7 mouse cellular contexts compared by ENCODE assay signal in genomic region chr7:126760391-126760802, GRCm38 (mm10). TPM values are rescaled to one million over a fixed set of nuclear protein-coding genes. Genes with fewer than 3 reads are reported as not detected.
DNase-seq lines count a peak whose midpoint lies in the region; ATAC-seq and TF ChIP-seq lines count a peak whose summit lies in the region.

No protein-coding gene starts in this region.

- H3K4me3 ChIP-seq in forebrain, embryonic 15.5 days = peak overlapping the region; percentile 91
- H3K4me3 ChIP-seq in hindbrain, embryonic 11.5 days (ENCODE audit: low read depth, low read length) = peak overlapping the region; percentile 70
- H3K4me3 ChIP-seq in limb, embryonic 14.5 days (replicated peaks; ENCODE audit: low read length) = peak overlapping the region; percentile 77
- peak overlapping the region; percentile 78 for H3K4me3 ChIP-seq in neural tube, embryonic 12.5 days

- DNase-seq in R1 (ENCODE audit: low read depth, low spot score) = peak; percentile 62
- peak; percentile 70 for DNase-seq in cerebellum, adult 11 months
- peak; percentile 28 for DNase-seq in hindbrain, embryonic 11.5 days (ENCODE audit: low spot score)
- DNase-seq in limb, embryonic 14.5 days (ENCODE audit: low spot score) = peak; percentile 56
- DNase-seq in frontal cortex, adult 2 months (ENCODE audit: extremely low spot score in 1 of 2, low spot score in 1 of 2) = no peak

- H3K27me3 ChIP-seq in forebrain, embryonic 15.5 days = no peaks in the 10 kb centered on the region
- H3K27me3 ChIP-seq in hindbrain, embryonic 11.5 days (ENCODE audit: control insufficient read depth, insufficient read depth, low read length) = no peaks in the 10 kb centered on the region
- no peaks in the 10 kb centered on the region for H3K27me3 ChIP-seq in limb, embryonic 14.5 days (ENCODE audit: control insufficient read depth, insufficient read depth, low read length)
- no peaks in the 10 kb centered on the region for H3K27me3 ChIP-seq in neural tube, embryonic 12.5 days (replicated peaks)

- H3K36me3 ChIP-seq in forebrain, embryonic 15.5 days = peaks cover 26% of the 10 kb centered on the region
- no peaks in the 10 kb centered on the region for H3K36me3 ChIP-seq in hindbrain, embryonic 11.5 days (ENCODE audit: control insufficient read depth, insufficient read depth, low read length)
- H3K36me3 ChIP-seq in limb, embryonic 14.5 days (ENCODE audit: control insufficient read depth, insufficient read depth, low read length) = peaks cover 30% of the 10 kb centered on the region
- H3K36me3 ChIP-seq in neural tube, embryonic 12.5 days = peaks cover 26% of the 10 kb centered on the region

- H3K4me2 ChIP-seq in forebrain, embryonic 15.5 days (replicated peaks) = peak overlapping the region; percentile 79
- H3K4me2 ChIP-seq in hindbrain, embryonic 11.5 days (replicated peaks; ENCODE audit: low read depth, low read length) = peak overlapping the region; percentile 92
- H3K4me2 ChIP-seq in limb, embryonic 14.5 days (replicated peaks; ENCODE audit: low read depth, low read length, severe bottlenecking) = peak overlapping the region; percentile 93
- H3K4me2 ChIP-seq in neural tube, embryonic 12.5 days (replicated peaks) = peak overlapping the region; percentile 93

- 21% methylated on average over 3 of the region's 3 CpGs for WGBS in forebrain, embryonic 15.5 days
- 19% methylated on average over 3 of the region's 3 CpGs for WGBS in hindbrain, embryonic 11.5 days
- WGBS in limb, embryonic 14.5 days = 27% methylated on average over 3 of the region's 3 CpGs
- 14% methylated on average over 3 of the region's 3 CpGs for WGBS in neural tube, embryonic 12.5 days

- H3K9me3 ChIP-seq in forebrain, embryonic 15.5 days = no peaks in the 10 kb centered on the region
- H3K9me3 ChIP-seq in hindbrain, embryonic 11.5 days (ENCODE audit: control insufficient read depth, low read length) = no peaks in the 10 kb centered on the region
- no peaks in the 10 kb centered on the region for H3K9me3 ChIP-seq in limb, embryonic 14.5 days (ENCODE audit: control insufficient read depth, low read length)
- no peaks in the 10 kb centered on the region for H3K9me3 ChIP-seq in neural tube, embryonic 12.5 days

- peak overlapping the region; percentile 89 for H3K27ac ChIP-seq in forebrain, embryonic 15.5 days (replicated peaks)
- H3K27ac ChIP-seq in hindbrain, embryonic 11.5 days (ENCODE audit: low read depth, low read length) = peak overlapping the region; percentile 80
- peak overlapping the region; percentile 77 for H3K27ac ChIP-seq in limb, embryonic 14.5 days (replicated peaks; ENCODE audit: low read depth, low read length)
- H3K27ac ChIP-seq in neural tube, embryonic 12.5 days = peak overlapping the region; percentile 58

- peaks cover 39% of the 10 kb centered on the region for H3K4me1 ChIP-seq in forebrain, embryonic 15.5 days
- H3K4me1 ChIP-seq in hindbrain, embryonic 11.5 days (replicated peaks; ENCODE audit: control insufficient read depth, insufficient read depth, low read length) = peaks cover 10% of the 10 kb centered on the region
- H3K4me1 ChIP-seq in limb, embryonic 14.5 days (ENCODE audit: control insufficient read depth, insufficient read depth, low read length) = peaks cover 18% of the 10 kb centered on the region
- H3K4me1 ChIP-seq in neural tube, embryonic 12.5 days = peaks cover 21% of the 10 kb centered on the region

- peak; percentile 14; the same call in 1 of the 2 replicates for ATAC-seq in forebrain, embryonic 15.5 days (replicated peaks)
- peak; percentile 5; the same call in 1 of the 2 replicates for ATAC-seq in hindbrain, embryonic 11.5 days (ENCODE audit: low FRiP score)
- no peak for ATAC-seq in limb, embryonic 14.5 days (ENCODE audit: low FRiP score, low read depth)
- no peak for ATAC-seq in neural tube, embryonic 12.5 days (ENCODE audit: low FRiP score, low read depth)

- H3K9ac ChIP-seq in forebrain, embryonic 15.5 days (replicated peaks) = peak overlapping the region; percentile 88
- peak overlapping the region; percentile 89 for H3K9ac ChIP-seq in hindbrain, embryonic 11.5 days (ENCODE audit: low read depth, low read length)
- H3K9ac ChIP-seq in limb, embryonic 14.5 days (ENCODE audit: low read depth, low read length, severe bottlenecking) = peak overlapping the region; percentile 85
- peak overlapping the region; percentile 81 for H3K9ac ChIP-seq in neural tube, embryonic 12.5 days

- TF ChIP-seq POLR2A in limb, embryonic 14.5 days (IDR thresholded peaks at IDR 0.05; ENCODE audit: borderline replicate concordance, extremely low read depth, insufficient read depth, insufficient read length) = no peak

RNA-seq across cellular contexts. Expression of gene Mapk3, which starts 1.0 kb away (rescaled TPM):
- 101 and 102 TPM in 2 replicates for polyA plus RNA-seq in forebrain, embryonic 15.5 days (2015; fragmentation: Nextera tagmentation; extraction: Ambion mirVana)
- 47.2 and 51.8 TPM in 2 replicates for polyA plus RNA-seq in hindbrain, embryonic 11.5 days (2014; fragmentation: Nextera tagmentation; extraction: Ambion mirVana)
- polyA plus RNA-seq in limb, embryonic 14.5 days (2012; rRNA removed) = 134 and 151 TPM in 2 replicates
- polyA plus RNA-seq in limb, embryonic 14.5 days (2014; fragmentation: Nextera tagmentation; extraction: Ambion mirVana) = 51.0 and 52.4 TPM in 2 replicates
- 79.0 and 79.6 TPM in 2 replicates for polyA plus RNA-seq in neural tube, embryonic 12.5 days (2016; fragmentation: Nextera tagmentation; extraction: Ambion mirVana)
- 305 and 314 TPM in 2 replicates for polyA plus RNA-seq in frontal cortex, adult 2 months (2012; rRNA removed)

RNA-seq across cellular contexts. Expression of gene Gdpd3, which starts 5.7 kb away (rescaled TPM):
- 1.5 and 1.7 TPM in 2 replicates for polyA plus RNA-seq in forebrain, embryonic 15.5 days (2015; fragmentation: Nextera tagmentation; extraction: Ambion mirVana)
- 0.97 and 1.4 TPM in 2 replicates for polyA plus RNA-seq in hindbrain, embryonic 11.5 days (2014; fragmentation: Nextera tagmentation; extraction: Ambion mirVana)
- 13.6 and 15.0 TPM in 2 replicates for polyA plus RNA-seq in limb, embryonic 14.5 days (2012; rRNA removed)
- polyA plus RNA-seq in limb, embryonic 14.5 days (2014; fragmentation: Nextera tagmentation; extraction: Ambion mirVana) = 3.2 and 4.3 TPM in 2 replicates
- 1.3 and 2.0 TPM in 2 replicates for polyA plus RNA-seq in neural tube, embryonic 12.5 days (2016; fragmentation: Nextera tagmentation; extraction: Ambion mirVana)
- polyA plus RNA-seq in frontal cortex, adult 2 months (2012; rRNA removed) = 4.4 and 6.4 TPM in 2 replicates

RNA-seq across cellular contexts. Expression of gene Ypel3, which starts 16.4 kb away (rescaled TPM):
- polyA plus RNA-seq in forebrain, embryonic 15.5 days (2015; fragmentation: Nextera tagmentation; extraction: Ambion mirVana) = 207 and 213 TPM in 2 replicates
- 114 and 119 TPM in 2 replicates for polyA plus RNA-seq in hindbrain, embryonic 11.5 days (2014; fragmentation: Nextera tagmentation; extraction: Ambion mirVana)
- 144 and 202 TPM in 2 replicates for polyA plus RNA-seq in limb, embryonic 14.5 days (2012; rRNA removed)
- polyA plus RNA-seq in limb, embryonic 14.5 days (2014; fragmentation: Nextera tagmentation; extraction: Ambion mirVana) = 131 and 151 TPM in 2 replicates
- 160 and 169 TPM in 2 replicates for polyA plus RNA-seq in neural tube, embryonic 12.5 days (2016; fragmentation: Nextera tagmentation; extraction: Ambion mirVana)
- polyA plus RNA-seq in frontal cortex, adult 2 months (2012; rRNA removed) = 439 and 535 TPM in 2 replicates

RNA-seq across cellular contexts. Expression of gene Tbx6, which starts 20.9 kb away (rescaled TPM):
- 0.41 and 0.65 TPM in 2 replicates for polyA plus RNA-seq in forebrain, embryonic 15.5 days (2015; fragmentation: Nextera tagmentation; extraction: Ambion mirVana)
- polyA plus RNA-seq in hindbrain, embryonic 11.5 days (2014; fragmentation: Nextera tagmentation; extraction: Ambion mirVana) = 0.25 and 0.79 TPM in 2 replicates
- polyA plus RNA-seq in limb, embryonic 14.5 days (2012; rRNA removed) = 2.0 and 2.7 TPM in 2 replicates
- 0.29 and 0.41 TPM in 2 replicates for polyA plus RNA-seq in limb, embryonic 14.5 days (2014; fragmentation: Nextera tagmentation; extraction: Ambion mirVana)
- polyA plus RNA-seq in neural tube, embryonic 12.5 days (2016; fragmentation: Nextera tagmentation; extraction: Ambion mirVana) = 0.68 and 0.72 TPM in 2 replicates
- 1.4 and 1.9 TPM in 2 replicates for polyA plus RNA-seq in frontal cortex, adult 2 months (2012; rRNA removed)

RNA-seq across cellular contexts. Expression of gene Ppp4c, which starts 31.9 kb away (rescaled TPM):
- 215 TPM in 2 replicates for polyA plus RNA-seq in forebrain, embryonic 15.5 days (2015; fragmentation: Nextera tagmentation; extraction: Ambion mirVana)
- polyA plus RNA-seq in hindbrain, embryonic 11.5 days (2014; fragmentation: Nextera tagmentation; extraction: Ambion mirVana) = 313 and 330 TPM in 2 replicates
- 238 and 252 TPM in 2 replicates for polyA plus RNA-seq in limb, embryonic 14.5 days (2012; rRNA removed)
- polyA plus RNA-seq in limb, embryonic 14.5 days (2014; fragmentation: Nextera tagmentation; extraction: Ambion mirVana) = 268 and 269 TPM in 2 replicates
- 293 and 310 TPM in 2 replicates for polyA plus RNA-seq in neural tube, embryonic 12.5 days (2016; fragmentation: Nextera tagmentation; extraction: Ambion mirVana)
- polyA plus RNA-seq in frontal cortex, adult 2 months (2012; rRNA removed) = 84.5 and 85.1 TPM in 2 replicates

Comparison
In these comparisons a context has a peak if more than half of its experiments do, and no peak if none do; other contexts are left out.
1. DNase-seq: peak in R1 (single experiment), cerebellum, adult 11 months (single experiment), hindbrain, embryonic 11.5 days (single experiment) and limb, embryonic 14.5 days (single experiment); none in frontal cortex, adult 2 months (0 of 2).
2. ATAC-seq: peak in forebrain, embryonic 15.5 days (single experiment) and hindbrain, embryonic 11.5 days (single experiment); none in limb, embryonic 14.5 days (single experiment) and neural tube, embryonic 12.5 days (single experiment).
3. Peak in every context shown above with its lines, with median percentiles within 50 percentile points of each other: H3K27ac ChIP-seq, H3K4me2 ChIP-seq, H3K4me3 ChIP-seq and H3K9ac ChIP-seq.